Mouse (Mus musculus): Measurements from ENCODE around the gene Setd3.

Setd3 gene

GRCm38 (mm10) chr12:108179246-108179320 lies at the start of gene Setd3:
Setd3 (minus strand) TSS chr12:108179314.
- no peak for DNase-seq

DNA sequence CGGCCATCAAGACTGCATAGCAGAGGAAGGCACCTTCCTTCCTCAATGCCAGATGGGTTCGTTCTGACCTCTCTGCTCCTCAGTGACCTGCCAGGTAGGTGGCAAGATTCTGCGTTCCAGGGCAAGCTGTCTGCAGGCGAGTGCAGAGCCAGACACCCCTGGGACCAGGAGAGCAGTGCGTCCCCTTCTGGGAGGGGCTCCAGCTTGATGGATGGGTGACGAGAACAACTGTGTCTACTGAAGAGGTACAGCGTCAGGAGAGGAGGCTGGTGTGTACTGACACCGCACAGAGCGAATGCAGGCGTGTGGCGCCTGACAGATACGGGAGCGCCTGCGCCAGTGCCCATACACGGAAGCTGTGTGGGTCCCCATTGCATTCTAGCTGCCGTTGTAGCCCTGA lies 48.4 kb upstream of the Setd3 start:
- DNase-seq, result no peak

DNA sequence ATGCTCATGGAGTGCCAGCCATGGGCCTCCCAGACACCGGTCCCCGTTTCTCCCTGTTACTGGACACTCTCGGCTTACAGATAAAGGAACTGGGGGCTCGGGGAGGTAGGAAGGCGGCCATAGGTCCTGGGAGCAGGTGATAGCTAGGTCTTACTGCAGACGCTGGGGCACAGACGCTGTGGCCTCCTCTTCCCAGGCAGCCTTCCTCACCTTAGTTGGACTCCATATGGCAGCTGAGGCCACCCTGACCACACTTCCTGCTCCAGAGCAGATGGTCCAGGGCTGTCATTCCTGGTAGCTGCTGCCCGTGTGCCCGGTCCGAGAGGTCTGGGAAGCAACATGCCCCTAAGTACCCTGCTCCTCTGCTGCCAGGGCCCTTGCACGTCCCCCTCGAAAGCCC lies 47.8 kb upstream of the Setd3 start:
- DNase-seq, result no peak

DNA sequence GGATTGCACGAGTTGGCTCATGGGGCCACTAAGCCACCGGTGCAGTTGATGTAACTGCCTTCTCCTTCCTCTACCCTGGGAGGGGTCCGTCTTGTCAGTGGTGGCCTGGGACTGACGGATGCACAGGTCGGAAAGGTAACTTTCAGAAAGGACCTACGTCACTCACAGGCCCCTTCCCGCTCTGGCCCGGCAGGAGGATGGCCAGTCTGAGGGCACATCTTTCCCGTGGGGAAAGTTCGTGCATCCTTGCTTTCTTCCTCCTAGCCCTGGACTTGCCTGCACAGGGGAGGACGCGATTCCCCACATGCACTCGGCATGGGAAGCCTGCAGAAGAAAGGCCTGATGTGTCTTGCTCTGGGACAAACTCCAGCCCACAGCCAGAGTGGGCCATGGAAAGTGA lies 47.1 kb upstream of the Setd3 start:
- DNase-seq, result no peak

DNA sequence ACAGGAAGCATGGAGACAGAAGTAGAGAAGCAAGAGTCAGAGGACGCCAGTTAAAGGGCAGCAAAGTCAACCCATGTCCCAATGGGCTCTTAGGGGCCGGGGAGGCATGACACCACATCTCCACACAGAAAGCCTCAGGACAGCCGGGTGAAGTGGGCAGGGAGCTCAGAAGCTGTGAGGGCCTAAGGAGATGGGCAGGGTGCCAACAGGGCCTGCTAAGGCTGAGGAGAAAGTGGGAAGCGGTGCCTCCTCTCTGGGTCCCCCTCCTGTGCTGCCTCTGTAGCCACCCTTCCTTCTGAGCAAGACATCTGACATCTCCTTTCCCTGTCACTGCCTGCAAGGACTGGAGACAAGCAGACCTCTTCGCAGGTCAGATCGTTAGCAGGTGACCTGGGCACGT lies 46.7 kb upstream of the Setd3 start:
- no peak for DNase-seq

DNA sequence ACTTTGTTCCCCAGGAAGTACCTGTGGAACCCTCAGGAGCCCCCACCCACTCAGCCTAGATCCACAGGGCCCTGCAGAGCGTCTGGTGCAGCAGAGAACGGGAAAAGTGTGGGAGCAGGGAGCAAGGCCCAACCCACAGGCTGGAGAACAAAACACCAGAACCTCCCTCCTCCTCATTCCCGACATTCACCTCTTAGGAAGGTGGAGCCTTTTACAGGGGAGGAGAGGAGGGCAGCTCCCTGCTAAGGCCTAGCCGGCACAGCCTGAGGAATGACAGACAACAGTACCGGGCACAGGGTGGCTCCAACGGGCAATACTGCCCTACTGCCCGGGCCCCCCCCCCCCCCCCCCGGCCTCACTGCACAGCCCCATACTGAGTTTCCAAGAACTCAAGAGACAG lies 44.2 kb upstream of the Setd3 start:
- no peak for DNase-seq

DNA sequence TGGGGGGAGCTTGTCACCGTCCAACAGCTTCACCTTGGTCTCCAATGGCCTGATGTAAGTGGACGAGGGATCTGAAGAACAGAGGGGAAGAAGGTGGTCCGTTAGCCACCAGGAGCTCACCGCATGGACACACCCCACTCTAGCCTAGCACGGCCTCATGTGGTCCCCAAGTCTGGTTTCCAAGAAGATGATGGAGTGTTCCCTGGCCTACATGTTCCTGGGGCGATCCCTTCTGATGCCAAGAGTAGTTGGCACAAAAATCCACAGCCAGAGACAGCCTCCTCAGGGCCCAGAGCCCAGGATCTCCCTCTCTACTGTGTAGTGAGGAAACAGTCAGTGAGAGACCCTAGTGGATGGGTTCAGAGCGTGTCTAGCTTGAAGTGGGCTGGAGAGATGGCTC lies 42.6 kb upstream of the Setd3 start:
- DNase-seq, result no peak

GRCm38 (mm10) chr12:108221206-108221605 lies 42.1 kb upstream of the Setd3 start:
- no peak for DNase-seq

DNA sequence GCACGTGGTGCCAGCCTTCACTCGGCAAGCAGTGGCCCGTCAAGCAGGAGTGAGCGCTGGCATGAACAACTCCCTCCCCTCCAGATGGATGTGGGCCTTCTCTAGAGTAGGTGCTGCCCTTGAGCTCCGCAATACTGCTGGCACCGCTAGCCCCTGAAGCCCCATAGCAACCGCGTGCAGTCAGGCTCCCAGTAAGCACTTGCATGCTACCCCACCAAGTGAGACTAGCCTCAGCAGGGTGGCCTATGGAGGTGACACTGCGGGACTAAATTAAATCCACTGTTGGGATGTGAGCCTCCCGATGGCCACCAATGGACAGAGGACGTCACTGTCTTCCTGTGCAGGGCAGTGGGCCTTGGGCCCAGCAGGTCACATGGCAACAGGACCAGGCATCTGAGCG lies 41.5 kb upstream of the Setd3 start:
- no peak for DNase-seq

- no peak for DNase-seq
Observed at GRCm38 (mm10) chr12:108219825-108220616, 40.9 kb upstream of the Setd3 start.

- no peak for DNase-seq
Observed at GRCm38 (mm10) chr12:108219163-108219562, 40.0 kb upstream of the Setd3 start.

DNA sequence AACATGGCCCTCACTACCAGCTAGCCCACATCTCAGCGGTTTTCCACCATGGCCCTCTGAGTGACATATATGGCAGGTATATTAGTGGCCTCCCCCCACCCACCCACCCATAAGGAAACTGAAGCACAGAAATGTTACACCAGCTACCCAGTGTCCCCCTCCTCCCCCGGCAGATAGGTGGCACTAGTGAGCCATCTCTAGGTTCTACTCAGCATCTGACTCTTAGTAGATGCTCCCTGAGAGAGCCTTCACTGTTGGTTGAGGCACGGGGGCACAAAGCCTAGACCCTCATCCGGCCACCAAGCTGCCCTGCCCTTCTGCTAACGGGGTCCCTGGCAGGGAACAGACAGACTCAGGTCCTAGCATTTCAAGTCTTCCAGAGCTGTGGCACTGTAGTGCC lies 38.5 kb upstream of the Setd3 start:
- peak; percentile 70 for DNase-seq

DNA sequence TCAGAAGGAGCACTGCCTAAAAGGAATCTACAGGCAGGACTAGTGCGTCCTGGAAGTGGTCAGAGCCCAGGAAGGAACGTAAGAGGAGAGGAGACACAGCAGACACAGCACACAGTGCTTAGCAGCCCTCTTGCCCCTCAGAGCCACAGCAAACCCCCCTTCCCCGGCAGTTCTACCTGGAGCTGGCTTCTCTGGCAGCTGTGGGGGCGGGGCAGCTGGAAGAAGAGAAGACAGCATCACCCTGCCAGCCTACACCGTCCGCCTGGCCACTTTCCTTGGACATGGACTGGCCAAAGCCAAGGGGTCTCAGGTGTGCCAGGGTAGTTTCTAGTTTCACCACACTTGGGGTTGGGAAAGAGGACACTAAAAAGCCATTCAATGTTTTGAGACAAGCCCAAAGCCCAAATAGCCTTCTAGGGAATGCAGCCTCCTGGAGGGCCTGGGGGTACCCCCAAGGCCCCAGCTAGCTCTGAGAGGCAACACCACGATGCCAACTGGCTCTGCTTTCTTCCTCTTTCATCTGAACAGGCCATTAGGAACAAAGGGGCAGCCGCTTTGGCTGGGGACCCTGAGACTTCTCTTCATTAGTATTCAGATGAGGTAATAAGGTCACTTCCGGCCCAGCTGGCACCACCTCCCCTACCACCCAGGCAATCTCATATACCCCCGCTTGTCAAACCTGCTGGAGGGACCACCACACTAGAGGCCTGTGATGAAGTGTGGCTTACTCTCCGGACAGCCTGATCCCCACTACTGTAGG lies 37.7 kb upstream of the Setd3 start:
- DNase-seq, result no peak

GRCm38 (mm10) chr12:108215090-108215489 lies 36.0 kb upstream of the Setd3 start:
- no peak for DNase-seq

- DNase-seq, result no peak
Observed at GRCm38 (mm10) chr12:108213090-108214041, 34.3 kb upstream of the Setd3 start.

GRCm38 (mm10) chr12:108212476-108212875 lies 33.4 kb upstream of the Setd3 start:
- DNase-seq, result no peak

DNA sequence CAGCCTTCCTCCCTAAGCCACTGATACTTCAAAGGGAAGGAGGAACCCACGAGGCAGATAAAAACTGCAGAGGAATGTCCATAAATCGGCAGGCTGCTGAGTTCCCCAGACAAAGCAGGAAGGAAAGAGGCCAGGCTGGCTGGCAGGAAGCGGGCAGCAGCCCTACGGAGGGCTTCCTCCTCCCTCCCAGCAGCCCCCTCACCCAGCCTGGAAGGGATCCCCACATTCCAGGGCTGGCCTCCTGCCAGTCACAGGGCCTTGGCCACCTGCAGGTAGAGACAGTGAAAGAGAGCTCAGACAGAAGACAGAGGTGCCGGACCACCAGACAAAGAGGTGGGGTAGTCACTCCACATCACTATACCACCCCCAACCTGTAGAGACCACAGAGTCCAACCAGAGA lies 33.0 kb upstream of the Setd3 start:
- no peak for DNase-seq

DNA sequence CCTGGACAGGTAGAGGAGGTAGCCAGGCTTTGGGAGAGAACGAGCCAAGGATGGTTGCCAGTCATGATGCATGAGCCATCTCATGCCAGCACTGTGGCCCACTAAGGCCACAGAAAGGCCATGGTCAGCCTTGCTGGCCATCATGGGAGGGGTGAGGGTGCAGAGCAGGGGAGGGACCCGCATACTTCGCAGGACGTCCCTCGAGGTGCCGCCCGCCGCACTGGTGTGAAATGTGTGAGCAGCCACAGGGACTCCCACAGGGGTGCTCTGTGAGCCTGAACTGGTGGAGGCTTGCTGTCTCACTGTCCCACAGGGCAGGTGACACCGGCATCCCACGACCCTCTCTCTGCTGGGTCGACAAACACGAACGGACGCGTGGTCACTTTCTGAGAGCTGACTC lies 31.5 kb upstream of the Setd3 start:
- no peak for DNase-seq

DNA sequence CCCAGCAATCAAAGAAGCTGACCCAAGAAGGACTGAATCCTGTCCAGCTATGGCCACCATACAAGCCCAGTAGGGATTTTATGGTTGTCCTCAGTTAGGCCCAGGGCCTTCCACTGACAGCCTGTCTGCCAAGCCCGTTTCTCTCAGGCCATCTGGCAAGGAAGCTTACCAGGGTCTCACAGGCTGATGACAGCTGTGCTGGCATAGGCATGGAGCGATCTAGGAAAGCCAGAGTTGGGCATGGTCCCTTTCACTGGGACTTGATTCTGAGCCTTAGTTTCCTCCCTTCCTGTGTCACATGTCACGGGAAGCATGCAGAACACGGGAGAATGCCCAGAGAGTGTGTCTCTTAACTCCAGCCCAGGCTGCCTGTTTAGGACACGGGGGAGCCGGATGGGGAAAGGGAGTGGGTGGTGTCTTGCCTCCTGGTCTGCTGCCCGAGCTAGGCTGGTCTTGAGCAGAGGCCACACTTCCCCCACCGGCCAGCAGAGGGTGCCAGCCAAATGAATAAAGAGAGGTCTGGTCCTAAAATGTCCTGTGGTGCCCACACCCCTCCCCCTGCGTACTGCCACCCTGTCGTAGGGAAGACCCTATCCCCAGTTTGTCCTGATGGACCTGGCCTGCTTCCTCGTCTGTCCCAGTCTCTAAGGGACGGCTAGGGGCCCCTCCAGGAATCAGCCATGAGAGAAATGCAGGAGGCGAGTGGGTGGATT lies 29.8 kb upstream of the Setd3 start:
- DNase-seq, result peak; percentile 71

GRCm38 (mm10) chr12:108208216-108208615 lies 29.1 kb upstream of the Setd3 start:
- no peak for DNase-seq

GRCm38 (mm10) chr12:108206641-108207040 lies 27.5 kb upstream of the Setd3 start:
- DNase-seq, result peak; percentile 69

- no peak for DNase-seq
Observed at GRCm38 (mm10) chr12:108204978-108205377, 25.9 kb upstream of the Setd3 start.

DNA sequence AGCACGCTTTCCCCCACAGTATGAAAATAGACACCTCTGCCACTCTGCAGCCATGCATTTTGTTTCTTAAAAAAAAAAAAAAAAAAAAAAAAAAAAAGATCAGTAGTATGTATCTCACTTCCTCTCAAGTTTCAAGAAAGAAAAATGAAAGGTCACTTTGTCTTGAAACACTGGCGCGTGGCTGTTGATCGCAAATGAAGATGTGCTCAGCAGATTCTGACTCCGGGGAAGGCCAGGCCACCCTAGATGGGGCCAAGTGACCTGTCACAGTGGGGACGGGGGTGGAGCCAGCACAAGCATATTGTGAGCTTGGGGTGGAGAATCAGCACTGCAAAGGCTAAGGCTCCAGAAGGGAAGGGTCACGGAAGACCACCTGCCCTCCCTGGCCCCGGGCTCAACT lies 24.8 kb upstream of the Setd3 start:
- no peak for DNase-seq

All from kidney, adult 9 months (tissue).